ENCODE assay signal across 9 mouse cellular contexts in genomic region chr2:168929691-168930090, GRCm38 (mm10). TPM values are rescaled to one million over a fixed set of nuclear protein-coding genes. Genes with fewer than 3 reads are reported as not detected.
DNase-seq lines count a peak whose midpoint lies in the region; ATAC-seq and TF ChIP-seq lines count a peak whose summit lies in the region.
"Had no signal": no experiment of that assay in that cellular context is flagged by ENCODE, and none has a peak within 500 bp of the region (broad histone marks: within the 10 kb centered on the region; RNA-seq: fewer than 3 reads in every experiment).

No protein-coding gene starts in this region.

- TF ChIP-seq CTCF in lung, embryonic 14.5 days (IDR thresholded peaks at IDR 0.05; ENCODE audit: low read depth) = peak; percentile 81

- H3K4me2 ChIP-seq in forebrain, embryonic 13.5 days = no peak overlapping the region
- H3K4me2 ChIP-seq in lung, embryonic 14.5 days = no peak overlapping the region
- H3K4me2 ChIP-seq: lung, embryonic 15.5 days had no signal

- no peak for ATAC-seq in forebrain, embryonic 13.5 days
- ATAC-seq in lung, embryonic 14.5 days (ENCODE audit: insufficient read depth) = no peak

- 0 out of 2 replicates have a peak, but pooled peaks cover 5% of the 10 kb centered on the region for H3K9me3 ChIP-seq in forebrain, embryonic 10.5 days
- no peaks in the 10 kb centered on the region for H3K9me3 ChIP-seq in forebrain, embryonic 13.5 days (replicated peaks)
- H3K9me3 ChIP-seq in lung, embryonic 14.5 days (ENCODE audit: low read depth, low read length) = no peaks in the 10 kb centered on the region
- H3K9me3 ChIP-seq: lung, embryonic 15.5 days had no signal

- no peaks in the 10 kb centered on the region for H3K4me1 ChIP-seq in forebrain, embryonic 10.5 days
- peaks cover 7% of the 10 kb centered on the region; the same call in 1 of the 2 replicates for H3K4me1 ChIP-seq in forebrain, embryonic 13.5 days
- H3K4me1 ChIP-seq in lung, embryonic 14.5 days (ENCODE audit: insufficient read depth) = no peaks in the 10 kb centered on the region
- H3K4me1 ChIP-seq: lung, embryonic 15.5 days had no signal

- H3K27me3 ChIP-seq in forebrain, embryonic 10.5 days (ENCODE audit: poor library complexity, severe bottlenecking) = no peaks in the 10 kb centered on the region
- H3K27me3 ChIP-seq in forebrain, embryonic 13.5 days = no peaks in the 10 kb centered on the region
- no peaks in the 10 kb centered on the region for H3K27me3 ChIP-seq in lung, embryonic 14.5 days (ENCODE audit: insufficient read depth, low read length)
- H3K27me3 ChIP-seq: lung, embryonic 15.5 days had no signal

- H3K4me3 ChIP-seq in forebrain, embryonic 10.5 days = no peak overlapping the region
- no peak overlapping the region for H3K4me3 ChIP-seq in forebrain, embryonic 13.5 days
- H3K4me3 ChIP-seq in lung, embryonic 14.5 days (ENCODE audit: low read depth, low read length) = no peak overlapping the region
- H3K4me3 ChIP-seq: lung, embryonic 15.5 days had no signal

- no peak overlapping the region for H3K27ac ChIP-seq in forebrain, embryonic 10.5 days
- H3K27ac ChIP-seq in forebrain, embryonic 13.5 days = no peak overlapping the region
- H3K27ac ChIP-seq in lung, embryonic 14.5 days (ENCODE audit: low read depth) = no peak overlapping the region
- H3K27ac ChIP-seq: lung, embryonic 15.5 days had no signal

- DNase-seq in forebrain, embryonic 10.5 days (ENCODE audit: extremely low spot score, low spot score) = peak; percentile 60
- peak; percentile 78 for DNase-seq in 416B (ENCODE audit: low read depth)
- DNase-seq in adrenal gland, postnatal 10 days = peak; percentile 81
- peak; percentile 66 for DNase-seq in embryo, embryonic 9.5 days (ENCODE audit: extremely low spot score)
- DNase-seq in kidney, postnatal 25 days = peak; percentile 76 to 89
- peak; percentile 88 for DNase-seq in lung, embryonic 14.5 days
- peak; percentile 60 to 83 for DNase-seq in spleen, postnatal 10 days (ENCODE audit: low spot score in 2 of 2)

- no peak overlapping the region for H3K9ac ChIP-seq in forebrain, embryonic 13.5 days
- H3K9ac ChIP-seq in lung, embryonic 14.5 days = no peak overlapping the region
- H3K9ac ChIP-seq: lung, embryonic 15.5 days had no signal

- WGBS in forebrain, embryonic 10.5 days = 33% methylated on average over 10 of the region's 10 CpGs
- WGBS in forebrain, embryonic 13.5 days = 31% methylated on average over 10 of the region's 10 CpGs
- 22% methylated on average over 10 of the region's 10 CpGs for WGBS in lung, embryonic 14.5 days

- peaks cover 87% of the 10 kb centered on the region for H3K36me3 ChIP-seq in forebrain, embryonic 10.5 days (replicated peaks)
- H3K36me3 ChIP-seq in forebrain, embryonic 13.5 days (ENCODE audit: poor library complexity, severe bottlenecking) = peaks cover 62% of the 10 kb centered on the region
- peaks cover 53% of the 10 kb centered on the region for H3K36me3 ChIP-seq in lung, embryonic 14.5 days (ENCODE audit: insufficient read depth)

RNA-seq across cellular contexts. Expression of gene Zfp64, which starts 25.7 kb away (rescaled TPM):
- polyA plus RNA-seq in forebrain, embryonic 10.5 days (2016; fragmentation: Nextera tagmentation; extraction: Ambion mirVana) = 35.4 and 40.1 TPM in 2 replicates
- polyA plus RNA-seq in forebrain, embryonic 13.5 days (2015; fragmentation: Nextera tagmentation; extraction: Ambion mirVana) = 28.9 and 30.5 TPM in 2 replicates
- total RNA-seq in adrenal gland, postnatal 10 days (2021) = 10 to 100 TPM; 15.7 to 19.7 TPM
- 31.9 and 32.4 TPM in 2 replicates for polyA plus RNA-seq in lung, embryonic 14.5 days (2014; fragmentation: Nextera tagmentation; extraction: Ambion mirVana)
